Comparison of ENCODE assay signal across 16 mouse cellular contexts in the genomic region with DNA sequence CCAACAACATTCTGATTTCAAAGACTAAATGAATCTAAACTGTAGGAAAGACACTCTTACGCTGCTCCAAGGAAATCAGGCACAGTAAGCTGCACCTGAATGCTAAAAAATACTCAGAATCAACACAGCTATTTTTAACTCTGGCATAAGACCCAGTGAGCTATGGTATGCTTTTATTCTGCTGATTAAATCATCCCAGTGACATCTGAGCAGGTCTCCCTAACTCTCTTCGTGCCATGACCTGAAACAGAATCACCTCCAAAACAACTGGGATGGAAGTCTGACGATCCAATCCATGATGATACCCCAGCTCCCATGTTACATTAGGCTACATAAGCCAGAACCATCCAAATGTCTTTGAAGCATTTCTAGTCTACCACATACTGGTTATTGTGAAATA.
"Had no signal": no experiment of that assay in that cellular context is flagged by ENCODE, and none has a peak within 500 bp of the region (broad histone marks: within the 10 kb centered on the region; RNA-seq: fewer than 3 reads in every experiment).

No protein-coding gene starts in this region.

- H3K9ac ChIP-seq: neural tube, embryonic 13.5 days; neural tube, embryonic 15.5 days; stomach, embryonic 15.5 days had no signal

- H3K4me3 ChIP-seq: neural tube, embryonic 13.5 days; neural tube, embryonic 15.5 days; stomach, embryonic 15.5 days had no signal

- H3K27ac ChIP-seq: neural tube, embryonic 13.5 days; neural tube, embryonic 15.5 days; stomach, embryonic 15.5 days; stomach, postnatal 0 days had no signal

- DNase-seq: retina, postnatal 1 day; right cerebral cortex, adult 18-20 months; right cerebral cortex, postnatal 14 days; right cerebral cortex, postnatal 25 days; right cerebral cortex, postnatal 4 days; spleen, adult 18-20 months; thymus, adult 18-20 months; thymus, adult 2 months; thymus, postnatal 14 days; thymus, postnatal 25 days; thymus, postnatal 36 days; thymus, postnatal 4 days had no signal

- H3K27me3 ChIP-seq: neural tube, embryonic 13.5 days; neural tube, embryonic 15.5 days; stomach, embryonic 15.5 days had no signal

- H3K4me1 ChIP-seq: neural tube, embryonic 13.5 days; neural tube, embryonic 15.5 days; stomach, embryonic 15.5 days had no signal
